Mouse (Mus musculus) heart, adult 11 months (tissue): ENCODE data around the gene Crtc2.

ENCODE experiments used
- DNase-seq: peaks from one replicate; pipeline ENCODE4 v3.0.0; 2022

Crtc2 gene

DNA sequence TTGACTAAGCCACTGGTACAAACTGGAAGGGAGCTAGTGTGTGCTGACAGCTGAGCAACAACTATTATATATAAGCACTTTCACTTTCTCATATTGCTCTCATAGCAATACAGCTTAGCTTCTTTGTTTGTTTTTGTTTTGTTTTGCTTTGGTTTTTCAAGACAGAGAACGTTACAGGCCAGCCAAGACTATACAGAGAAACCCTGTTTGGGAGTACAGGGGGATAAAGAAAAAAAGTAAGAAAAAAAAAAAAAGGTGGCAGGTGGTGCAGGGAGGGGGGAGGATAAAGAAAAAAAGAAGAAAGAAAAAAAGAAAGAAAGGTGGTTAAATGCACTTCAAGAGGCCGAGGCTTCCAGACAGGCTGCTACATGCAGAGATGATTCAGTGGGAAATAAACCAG, 8.6 kb upstream of the Crtc2 start:
- no peak for DNase-seq

- DNase-seq, result no peak
These were observed 6.4 kb upstream of the Crtc2 start for GRCm38 (mm10) chr3:90247630-90247959.

- peak; percentile 100 for DNase-seq
These were observed 5.8 kb upstream of the Crtc2 start, which contains the start of gene Slc39a1 for GRCm38 (mm10) chr3:90247960-90248745. Gene Slc39a1 (plus strand): TSS chr3:90248172.

GRCm38 (mm10) chr3:90248746-90249100, 5.2 kb upstream of the Crtc2 start:
- peak; percentile 97 for DNase-seq

GRCm38 (mm10) chr3:90250791-90251190, 3.2 kb upstream of the Crtc2 start:
- DNase-seq, result peak; percentile 91

- DNase-seq, result peak; percentile 92
These were observed 2.2 kb upstream of the Crtc2 start for GRCm38 (mm10) chr3:90251731-90252226.

DNA sequence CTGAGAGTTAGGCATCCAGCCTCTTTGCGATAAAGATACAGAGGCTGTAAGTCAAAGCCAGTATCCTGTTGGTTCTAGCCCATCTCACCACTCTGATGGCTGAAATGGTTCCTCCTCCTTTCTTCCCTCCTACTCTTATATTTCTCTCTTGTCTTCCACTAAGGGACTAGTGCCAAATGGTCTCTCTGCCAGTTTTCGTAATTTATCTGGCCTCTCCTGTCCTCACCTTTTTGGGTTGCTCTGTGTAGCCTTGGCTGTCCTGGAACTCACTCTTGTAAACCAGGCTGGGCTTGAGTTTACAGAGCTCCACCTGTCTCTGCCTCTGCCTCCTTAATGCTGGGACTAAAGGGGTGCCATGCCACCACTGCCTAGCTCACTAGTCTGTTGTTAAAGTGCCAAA, 1.3 kb upstream of the Crtc2 start:
- DNase-seq, result peak; percentile 90

- DNase-seq, result peak; percentile 85
These were observed 789 bp upstream of the Crtc2 start for GRCm38 (mm10) chr3:90253174-90253573.

- DNase-seq, result peak; percentile 93
These were observed 643 bp downstream of the Crtc2 start for GRCm38 (mm10) chr3:90254419-90255193.

GRCm38 (mm10) chr3:90255194-90255565, 1.2 kb downstream of the Crtc2 start:
- no peak for DNase-seq

- peak; percentile 91 for DNase-seq
These were observed 1.9 kb downstream of the Crtc2 start for GRCm38 (mm10) chr3:90255784-90256353.

DNA sequence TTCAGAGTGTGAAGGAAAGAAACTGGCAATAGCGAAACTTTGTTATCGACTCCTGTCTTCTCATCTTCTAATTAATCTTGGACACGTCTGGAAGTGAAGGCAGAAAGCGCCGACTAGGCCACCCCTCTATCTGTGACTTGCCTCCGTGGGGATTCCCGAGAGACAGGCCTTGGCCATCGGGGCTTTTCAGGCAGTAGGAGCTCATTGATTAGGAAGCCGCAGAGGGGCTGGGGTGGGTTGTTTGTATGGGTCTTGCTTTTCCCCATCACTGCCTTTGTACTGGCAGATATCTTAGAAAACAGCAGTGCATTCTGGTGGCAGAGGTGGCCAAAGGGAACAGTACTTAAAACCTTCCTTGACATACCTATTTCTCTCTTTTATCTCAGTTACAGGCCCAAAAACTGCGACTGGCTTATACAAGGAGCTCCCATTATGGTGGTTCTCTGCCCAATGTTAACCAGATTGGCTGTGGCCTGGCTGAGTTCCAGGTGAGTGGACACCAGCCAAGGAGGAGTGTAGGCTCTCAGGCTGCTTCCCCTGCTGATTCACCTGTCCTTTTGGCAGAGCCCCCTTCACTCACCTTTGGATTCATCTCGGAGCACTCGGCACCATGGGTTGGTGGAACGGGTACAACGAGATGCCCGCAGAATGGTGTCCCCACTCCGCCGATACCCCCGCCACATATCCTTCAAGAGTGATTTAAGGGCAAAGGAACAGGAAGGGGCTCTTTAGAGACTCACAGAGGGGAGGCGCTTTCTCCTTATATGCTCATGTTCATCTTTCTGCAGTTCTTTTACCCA, 3.0 kb downstream of the Crtc2 start:
- peak; percentile 91 for DNase-seq

GRCm38 (mm10) chr3:90258521-90258920, 4.6 kb downstream of the Crtc2 start:
- peak; percentile 90 for DNase-seq

- peak; percentile 91 for DNase-seq
These were observed 9.3 kb downstream of the Crtc2 start for GRCm38 (mm10) chr3:90263121-90263771.

GRCm38 (mm10) chr3:90264687-90265033, 10.7 kb downstream of the Crtc2 start:
- DNase-seq, result no peak

DNA sequence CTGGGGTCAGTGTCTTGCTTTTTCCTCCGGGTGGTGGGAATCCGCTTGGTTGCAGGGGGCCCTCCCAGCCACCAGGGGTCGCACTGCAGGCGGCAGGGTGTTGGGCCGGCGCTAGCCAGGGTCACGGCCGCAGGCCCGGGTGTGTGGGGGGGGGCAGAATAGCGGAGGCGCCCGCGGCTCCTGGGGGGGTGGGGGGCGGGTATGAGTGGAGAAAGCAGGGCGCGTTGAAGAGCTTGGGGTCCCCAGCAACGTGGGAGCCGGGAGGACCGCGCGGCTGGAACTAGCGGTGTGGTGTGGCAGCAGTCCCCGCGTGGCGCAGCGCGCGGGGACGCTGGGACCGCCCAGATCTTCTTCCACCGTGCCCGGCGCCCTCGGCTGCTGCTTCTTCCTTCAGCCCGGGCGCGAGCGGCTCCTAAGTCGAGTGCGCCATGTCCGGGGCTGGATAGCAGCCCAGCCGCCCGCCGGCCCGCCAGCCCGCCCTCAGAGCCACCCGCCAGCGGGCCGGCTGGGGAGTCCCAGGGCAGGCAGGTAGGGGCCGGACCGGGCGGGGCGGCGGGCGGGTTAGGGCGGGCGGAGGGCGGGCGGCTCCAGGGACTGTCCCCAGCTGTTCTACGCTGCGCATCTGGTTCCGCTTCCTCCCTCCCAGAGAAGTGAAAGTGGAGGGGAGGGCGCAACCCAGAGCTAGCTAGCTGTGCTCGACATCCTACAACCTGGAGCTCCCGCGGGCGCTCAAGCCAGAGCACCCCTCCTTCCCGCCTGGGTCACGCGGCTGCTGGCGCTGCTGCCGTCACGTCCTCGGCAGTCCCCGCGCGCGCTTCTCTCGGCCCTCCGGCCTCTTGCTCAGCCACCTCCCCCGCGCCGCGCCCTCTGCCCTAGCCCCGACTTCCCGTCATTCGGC, 11.3 kb downstream of the Crtc2 start, which contains the start of gene Dennd4b:
Gene Dennd4b, plus strand, starts transcription at position 152 of the 898 bp plus-strand sequence.
- peak; percentile 100 for DNase-seq

GRCm38 (mm10) chr3:90265932-90266741, 12.2 kb downstream of the Crtc2 start:
- DNase-seq, result peak; percentile 97

- DNase-seq, result peak; percentile 95
These were observed 13.2 kb downstream of the Crtc2 start for GRCm38 (mm10) chr3:90266901-90267775.

GRCm38 (mm10) chr3:90268190-90268589, 14.2 kb downstream of the Crtc2 start:
- peak; percentile 93 for DNase-seq
